Mouse (Mus musculus): ENCODE data around the gene Uts2r. TPM values are rescaled to one million over a fixed set of nuclear protein-coding genes. Genes with fewer than 3 reads are reported as not detected.

The Uts2r gene
- polyA plus RNA-seq, 1 experiment from 2014 or later, result 0.23 TPM

DNA sequence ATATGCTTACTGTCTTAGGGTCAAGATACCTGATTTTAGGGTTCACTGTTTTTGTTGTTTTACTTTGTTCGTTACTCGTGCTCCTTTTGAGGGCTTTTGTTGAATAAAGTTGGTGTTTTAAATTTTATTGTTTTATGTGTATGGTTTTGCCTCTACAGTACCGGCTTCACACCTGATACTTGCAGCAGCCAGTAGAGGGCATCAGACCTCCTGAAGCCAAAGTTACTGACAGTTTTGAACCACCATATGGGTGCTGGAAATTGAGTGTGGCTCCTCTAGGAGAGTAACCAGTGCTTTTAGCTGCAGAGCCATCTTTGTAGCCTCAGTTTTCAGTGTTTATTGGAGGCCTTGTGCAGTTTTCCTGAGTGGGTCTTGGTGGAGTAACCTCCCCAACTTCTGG, 11.9 kb upstream of the Uts2r start:
- 66% methylated on average over 3 of the region's 3 CpGs for WGBS
- no peak overlapping the region for H3K27ac ChIP-seq (ENCODE audit: low read depth, low read length)
- H3K4me3 ChIP-seq (ENCODE audit: low read depth, low read length), result no peak overlapping the region
- H3K9ac ChIP-seq (replicated peaks; ENCODE audit: low read depth, low read length), result no peak overlapping the region
- ATAC-seq (ENCODE audit: low read depth), result no peak
- no peaks in the 10 kb centered on the region for H3K36me3 ChIP-seq (ENCODE audit: control insufficient read depth, insufficient read depth, low read length)
- H3K27me3 ChIP-seq (ENCODE audit: control insufficient read depth, insufficient read depth, low read length), result no peaks in the 10 kb centered on the region
- H3K4me2 ChIP-seq (ENCODE audit: low read depth, low read length), result no peak overlapping the region
- H3K9me3 ChIP-seq (ENCODE audit: control insufficient read depth, low read length), result no peaks in the 10 kb centered on the region
- no peaks in the 10 kb centered on the region for H3K4me1 ChIP-seq (ENCODE audit: control insufficient read depth, insufficient read depth, low read length)

DNA sequence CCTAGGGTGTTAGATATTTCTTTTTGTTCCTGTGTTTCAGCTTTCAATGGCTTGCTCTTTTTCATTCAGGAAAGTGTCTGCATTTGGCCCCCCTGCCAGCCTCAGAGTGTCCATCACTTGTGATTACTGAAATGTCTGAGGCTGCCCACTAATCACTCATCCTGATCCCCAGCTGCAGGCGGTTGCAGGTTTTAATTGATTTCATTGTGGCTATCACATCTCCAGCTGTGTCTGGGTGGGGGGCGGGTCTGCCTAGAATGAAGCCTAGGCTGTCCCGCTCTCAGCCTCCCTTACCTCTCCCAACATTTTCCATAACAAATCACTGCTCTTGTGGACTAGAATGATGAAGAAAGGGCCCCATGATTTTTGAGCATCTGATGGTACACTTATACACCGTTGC, 5.9 kb upstream of the Uts2r start:
- Histone ChIP-seq H3K4me1 (ENCODE audit: control insufficient read depth, insufficient read depth, low read length) (peaks cover 8% of the 10 kb centered on the region), H3K36me3 (ENCODE audit: control insufficient read depth, insufficient read depth, low read length) (no peaks in the 10 kb centered on the region), H3K4me2 (ENCODE audit: low read depth, low read length) (no peak overlapping the region), H3K27me3 (ENCODE audit: control insufficient read depth, insufficient read depth, low read length) (peaks cover 20% of the 10 kb centered on the region), H3K4me3 (ENCODE audit: low read depth, low read length) (no peak overlapping the region), H3K9me3 (ENCODE audit: control insufficient read depth, low read length) (no peaks in the 10 kb centered on the region), H3K27ac (ENCODE audit: low read depth, low read length) (no peak overlapping the region), H3K9ac (replicated peaks; ENCODE audit: low read depth, low read length) (no peak overlapping the region; the same call in 1 of the 2 replicates)
- 12% methylated on average over 4 of the region's 4 CpGs for WGBS
- no peak for ATAC-seq (ENCODE audit: low read depth)

DNA sequence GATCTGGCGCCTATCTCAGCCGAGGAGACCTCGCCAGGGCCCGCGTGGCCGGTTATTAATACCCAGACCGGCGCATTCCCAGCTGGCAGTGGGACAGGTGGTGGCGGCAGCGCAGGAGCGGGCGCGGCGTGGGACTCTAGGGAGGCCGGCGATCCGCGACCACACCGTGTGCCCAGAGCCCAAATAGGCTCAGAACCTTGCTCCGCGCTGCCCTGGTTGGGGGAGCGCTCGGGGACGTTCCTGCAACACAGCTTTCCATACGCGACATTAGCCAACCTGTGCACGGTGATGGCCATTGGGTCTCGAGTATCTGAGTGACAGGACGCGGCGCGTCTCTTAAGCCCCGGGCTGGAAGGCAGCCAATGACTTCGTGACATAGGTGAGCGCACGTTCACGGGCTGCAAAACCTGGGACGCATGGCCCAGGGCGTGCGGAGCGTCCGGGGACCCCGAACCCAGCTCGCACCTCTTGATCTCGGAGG, 3.6 kb upstream of the Uts2r start:
- no peak overlapping the region for H3K27ac ChIP-seq (ENCODE audit: low read depth, low read length)
- peak overlapping the region; percentile 51 for H3K9ac ChIP-seq (replicated peaks; ENCODE audit: low read depth, low read length)
- H3K36me3 ChIP-seq (ENCODE audit: control insufficient read depth, insufficient read depth, low read length), result no peaks in the 10 kb centered on the region
- H3K27me3 ChIP-seq (ENCODE audit: control insufficient read depth, insufficient read depth, low read length), result peaks cover 20% of the 10 kb centered on the region
- peak overlapping the region; percentile 87 for H3K4me2 ChIP-seq (ENCODE audit: low read depth, low read length)
- peak overlapping the region; percentile 37 for H3K4me3 ChIP-seq (ENCODE audit: low read depth, low read length)
- under 1% methylated on average over 45 of the region's 45 CpGs for WGBS
- H3K9me3 ChIP-seq (ENCODE audit: control insufficient read depth, low read length), result no peaks in the 10 kb centered on the region
- peaks cover 8% of the 10 kb centered on the region for H3K4me1 ChIP-seq (ENCODE audit: control insufficient read depth, insufficient read depth, low read length)
- ATAC-seq (ENCODE audit: low read depth), result no peak

DNA sequence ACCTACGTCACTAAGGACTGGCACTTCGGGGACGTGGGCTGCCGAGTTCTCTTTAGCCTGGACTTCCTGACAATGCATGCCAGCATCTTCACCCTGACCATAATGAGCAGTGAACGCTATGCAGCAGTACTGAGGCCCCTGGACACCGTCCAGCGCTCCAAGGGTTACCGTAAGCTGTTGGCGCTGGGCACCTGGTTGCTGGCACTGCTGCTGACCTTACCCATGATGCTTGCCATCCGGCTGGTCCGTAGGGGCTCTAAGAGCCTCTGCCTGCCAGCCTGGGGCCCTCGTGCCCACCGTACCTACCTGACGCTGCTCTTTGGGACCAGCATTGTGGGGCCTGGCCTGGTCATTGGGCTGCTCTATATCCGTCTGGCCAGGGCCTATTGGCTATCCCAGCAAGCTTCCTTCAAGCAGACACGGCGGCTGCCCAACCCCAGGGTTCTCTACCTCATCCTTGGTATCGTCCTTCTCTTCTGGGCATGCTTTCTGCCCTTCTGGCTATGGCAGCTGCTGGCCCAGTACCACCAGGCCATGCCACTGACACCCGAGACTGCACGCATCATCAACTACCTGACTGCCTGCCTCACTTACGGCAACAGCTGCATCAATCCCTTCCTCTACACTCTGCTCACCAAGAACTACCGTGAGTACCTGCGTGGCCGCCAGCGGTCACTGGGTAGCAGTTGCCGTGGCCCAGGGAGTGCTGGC, 720 bp downstream of the Uts2r start:
- no peak overlapping the region for H3K4me2 ChIP-seq (ENCODE audit: low read depth, low read length)
- no peak overlapping the region for H3K9ac ChIP-seq (replicated peaks; ENCODE audit: low read depth, low read length)
- 95% methylated on average over 26 of the region's 26 CpGs for WGBS
- no peak for ATAC-seq (ENCODE audit: low read depth)
- no peaks in the 10 kb centered on the region for H3K36me3 ChIP-seq (ENCODE audit: control insufficient read depth, insufficient read depth, low read length)
- peaks cover 19% of the 10 kb centered on the region for H3K27me3 ChIP-seq (ENCODE audit: control insufficient read depth, insufficient read depth, low read length)
- H3K4me3 ChIP-seq (ENCODE audit: low read depth, low read length), result no peak overlapping the region
- no peak overlapping the region for H3K27ac ChIP-seq (ENCODE audit: low read depth, low read length)
- H3K4me1 ChIP-seq (ENCODE audit: control insufficient read depth, insufficient read depth, low read length), result peaks cover 8% of the 10 kb centered on the region
- no peaks in the 10 kb centered on the region for H3K9me3 ChIP-seq (ENCODE audit: control insufficient read depth, low read length)

DNA sequence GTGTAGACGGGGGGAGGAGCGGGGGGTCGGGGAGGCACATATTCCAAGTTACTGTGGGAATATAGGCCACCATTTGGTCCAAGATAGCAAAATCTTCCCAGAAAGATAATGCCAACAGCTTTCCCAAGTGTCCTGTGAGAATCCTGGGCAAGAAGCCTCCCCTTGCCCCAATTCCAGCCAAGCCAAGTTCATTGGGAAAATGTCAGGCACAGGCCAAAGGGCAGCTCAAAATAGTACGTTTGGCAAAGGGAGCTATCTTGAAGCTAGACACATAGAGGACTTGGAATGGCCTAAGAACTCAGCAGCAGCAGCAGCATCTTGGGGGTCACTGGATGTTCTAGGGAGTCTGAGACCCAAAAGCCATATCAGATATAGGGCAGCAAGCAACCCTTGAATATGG, 3.7 kb downstream of the Uts2r start:
- Histone ChIP-seq H3K4me3 (ENCODE audit: low read depth, low read length) (no peak overlapping the region), H3K9ac (replicated peaks; ENCODE audit: low read depth, low read length) (no peak overlapping the region)

DNA sequence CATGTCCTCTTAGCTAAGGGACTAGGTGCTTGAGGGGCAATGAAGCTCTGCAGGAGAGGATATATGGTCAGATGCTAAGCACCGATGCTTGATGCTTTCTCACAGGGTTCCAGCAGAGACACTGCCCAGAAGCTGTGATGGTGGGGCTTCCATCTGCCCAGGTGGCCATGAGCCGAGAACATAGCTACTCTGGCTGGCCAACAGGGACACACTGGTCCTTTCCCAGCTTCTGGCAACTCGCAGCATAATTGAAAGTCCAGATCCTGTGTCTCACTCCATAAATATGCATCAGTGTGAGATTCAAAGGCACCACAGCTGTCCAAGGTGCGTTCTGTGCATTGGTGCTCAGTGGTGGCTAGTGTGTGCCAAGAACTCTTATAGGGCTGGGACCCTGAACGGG, 13.1 kb downstream of the Uts2r start:
- 77% methylated on average over 5 of the region's 5 CpGs for WGBS
- Histone ChIP-seq H3K4me2 (ENCODE audit: low read depth, low read length) (no peak overlapping the region), H3K27ac (ENCODE audit: low read depth, low read length) (no peak overlapping the region), H3K9me3 (ENCODE audit: control insufficient read depth, low read length) (no peaks in the 10 kb centered on the region), H3K9ac (replicated peaks; ENCODE audit: low read depth, low read length) (no peak overlapping the region), H3K4me3 (ENCODE audit: low read depth, low read length) (no peak overlapping the region), H3K27me3 (ENCODE audit: control insufficient read depth, insufficient read depth, low read length) (no peaks in the 10 kb centered on the region), H3K36me3 (ENCODE audit: control insufficient read depth, insufficient read depth, low read length) (no peaks in the 10 kb centered on the region), H3K4me1 (ENCODE audit: control insufficient read depth, insufficient read depth, low read length) (no peaks in the 10 kb centered on the region)
- ATAC-seq (ENCODE audit: low read depth), result no peak

More for the DNA sequence above, 3.7 kb downstream of the Uts2r start:
- WGBS, result 83% methylated on average over 4 of the region's 4 CpGs
- Histone ChIP-seq H3K4me1 (ENCODE audit: control insufficient read depth, insufficient read depth, low read length) (no peaks in the 10 kb centered on the region), H3K27me3 (ENCODE audit: control insufficient read depth, insufficient read depth, low read length) (no peaks in the 10 kb centered on the region), H3K36me3 (ENCODE audit: control insufficient read depth, insufficient read depth, low read length) (no peaks in the 10 kb centered on the region), H3K9me3 (ENCODE audit: control insufficient read depth, low read length) (no peaks in the 10 kb centered on the region), H3K27ac (ENCODE audit: low read depth, low read length) (no peak overlapping the region), H3K4me2 (ENCODE audit: low read depth, low read length) (no peak overlapping the region)
- no peak for ATAC-seq (ENCODE audit: low read depth)

DNA sequence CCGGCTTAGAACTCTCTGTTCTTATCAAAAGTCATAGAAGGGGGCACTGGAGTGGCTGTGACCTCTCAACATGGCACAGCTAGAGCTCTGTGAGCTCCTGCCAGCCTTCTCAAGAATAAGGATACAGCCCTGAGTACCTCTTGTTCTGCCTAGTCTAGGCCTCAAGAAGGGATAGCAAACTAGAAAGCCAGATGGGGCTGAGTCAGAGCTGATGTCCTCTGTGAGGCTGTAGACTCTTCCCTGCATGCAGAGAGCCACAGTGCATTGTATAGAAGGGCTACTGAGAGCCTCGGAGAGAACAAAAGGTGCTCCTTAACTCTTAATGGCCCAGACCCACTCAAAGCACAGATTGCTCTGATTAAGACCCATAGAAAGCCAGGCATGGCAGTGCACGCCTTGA, 14.2 kb downstream of the Uts2r start:
- Histone ChIP-seq H3K36me3 (ENCODE audit: control insufficient read depth, insufficient read depth, low read length) (no peaks in the 10 kb centered on the region), H3K4me1 (ENCODE audit: control insufficient read depth, insufficient read depth, low read length) (no peaks in the 10 kb centered on the region), H3K27me3 (ENCODE audit: control insufficient read depth, insufficient read depth, low read length) (no peaks in the 10 kb centered on the region), H3K9ac (replicated peaks; ENCODE audit: low read depth, low read length) (no peak overlapping the region; the same call in 1 of the 2 replicates), H3K4me3 (ENCODE audit: low read depth, low read length) (no peak overlapping the region), H3K4me2 (ENCODE audit: low read depth, low read length) (no peak overlapping the region), H3K27ac (ENCODE audit: low read depth, low read length) (no peak overlapping the region), H3K9me3 (ENCODE audit: control insufficient read depth, low read length) (no peaks in the 10 kb centered on the region)
- ATAC-seq (ENCODE audit: low read depth), result no peak
- 41% methylated on average over 3 of the region's 3 CpGs for WGBS

DNA sequence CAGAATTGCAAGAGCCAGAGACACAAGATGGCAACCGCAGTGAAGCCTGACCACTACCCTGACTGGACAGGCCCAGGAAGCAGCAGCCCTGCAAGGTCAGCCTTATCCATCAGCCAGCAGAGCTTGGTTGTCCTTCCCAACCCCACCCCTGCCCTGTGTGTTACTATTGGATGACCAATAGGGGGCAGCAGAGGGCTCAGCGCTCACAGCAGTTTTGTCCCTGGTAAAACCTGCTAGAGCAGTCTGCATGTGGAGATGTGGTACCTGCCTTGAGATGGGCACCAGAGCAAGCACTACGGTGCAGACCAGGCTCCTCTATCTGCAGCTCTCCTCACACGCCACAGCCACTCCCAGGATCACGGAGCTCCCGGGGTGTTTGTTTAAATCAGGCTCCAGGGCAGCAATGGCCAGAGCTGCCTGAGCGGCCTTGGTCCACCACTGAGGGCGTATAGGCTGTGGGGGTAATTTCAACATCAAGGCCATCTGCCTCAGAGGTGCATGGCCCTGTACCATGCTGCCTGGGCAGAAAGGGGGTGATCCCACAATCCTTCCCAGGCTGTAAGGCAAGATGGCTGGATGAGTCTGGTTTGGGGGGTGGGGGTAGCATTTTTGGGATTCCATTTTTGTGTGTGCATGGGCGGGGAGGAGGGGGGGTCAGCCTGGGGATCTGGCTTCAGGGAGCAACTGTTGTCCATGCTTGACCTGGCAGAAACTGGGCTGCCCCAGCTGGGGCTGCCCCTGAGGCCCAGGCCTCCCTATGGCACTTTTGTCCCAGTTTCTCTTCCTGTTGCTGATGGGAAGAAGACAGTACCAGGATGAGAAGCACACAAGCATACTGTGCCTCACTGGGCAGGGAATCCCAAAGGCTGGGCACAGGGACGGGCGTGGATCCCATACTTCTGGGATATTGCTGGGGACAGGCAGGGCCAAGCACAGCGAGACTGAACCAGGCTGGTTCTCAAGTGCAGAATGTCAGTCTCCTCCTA, 16.5 kb downstream of the Uts2r start:
- no peaks in the 10 kb centered on the region for H3K9me3 ChIP-seq (ENCODE audit: control insufficient read depth, low read length)
- WGBS, result 59% methylated on average over 12 of the region's 12 CpGs
- H3K36me3 ChIP-seq (ENCODE audit: control insufficient read depth, insufficient read depth, low read length), result 0 out of 2 replicates have a peak, but pooled peaks cover 3% of the 10 kb centered on the region
- no peak overlapping the region for H3K9ac ChIP-seq (replicated peaks; ENCODE audit: low read depth, low read length)
- no peak overlapping the region for H3K4me3 ChIP-seq (ENCODE audit: low read depth, low read length)
- H3K27ac ChIP-seq (ENCODE audit: low read depth, low read length), result no peak overlapping the region
- H3K27me3 ChIP-seq (ENCODE audit: control insufficient read depth, insufficient read depth, low read length), result no peaks in the 10 kb centered on the region
- no peak overlapping the region for H3K4me2 ChIP-seq (ENCODE audit: low read depth, low read length)
- H3K4me1 ChIP-seq (ENCODE audit: control insufficient read depth, insufficient read depth, low read length), result no peaks in the 10 kb centered on the region
- no peak for ATAC-seq (ENCODE audit: low read depth)

DNA sequence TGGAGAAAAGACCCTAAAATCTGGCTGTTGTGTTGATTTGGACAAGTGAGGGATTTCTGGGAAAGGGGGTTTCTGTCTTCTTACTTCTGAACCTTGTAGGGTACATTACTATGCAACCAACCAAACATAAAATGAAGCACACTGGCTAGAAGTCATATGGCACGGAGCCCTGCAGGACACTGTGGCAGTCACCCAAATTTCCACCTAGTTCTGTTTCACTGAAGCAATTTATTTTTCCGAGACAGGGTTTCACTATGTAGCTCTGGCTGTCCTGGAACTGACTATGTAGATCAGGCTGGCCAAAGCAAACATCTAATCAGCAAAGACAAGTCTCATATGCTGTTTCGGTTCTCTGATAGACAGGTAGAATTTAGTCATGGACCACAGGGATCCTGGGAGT, 29.6 kb downstream of the Uts2r start:
- 88% methylated on average over 3 of the region's 3 CpGs for WGBS
- H3K4me3 ChIP-seq (ENCODE audit: low read depth, low read length), result no peak overlapping the region
- H3K27me3 ChIP-seq (ENCODE audit: control insufficient read depth, insufficient read depth, low read length), result no peaks in the 10 kb centered on the region
- H3K27ac ChIP-seq (ENCODE audit: low read depth, low read length), result no peak overlapping the region
- H3K9me3 ChIP-seq (ENCODE audit: control insufficient read depth, low read length), result no peaks in the 10 kb centered on the region
- H3K36me3 ChIP-seq (ENCODE audit: control insufficient read depth, insufficient read depth, low read length), result peaks cover 5% of the 10 kb centered on the region; the same call in 1 of the 2 replicates
- no peak overlapping the region for H3K4me2 ChIP-seq (ENCODE audit: low read depth, low read length)
- H3K9ac ChIP-seq (replicated peaks; ENCODE audit: low read depth, low read length), result no peak overlapping the region
- H3K4me1 ChIP-seq (ENCODE audit: control insufficient read depth, insufficient read depth, low read length), result no peaks in the 10 kb centered on the region
- ATAC-seq (ENCODE audit: low read depth), result no peak

Data from neural tube, embryonic 14.5 days (tissue).